Mouse (Mus musculus): ENCODE measurements at regions not wholly inside any gene's neighbourhood (a gene's known extent, or its start where the extent isn't known, plus 50 kb on each side); places are given as distances from the start of the nearest gene placed in this dataset.
A peak's percentile ranks its signal among the peaks of the same experiment; 100 is the strongest.

DNA sequence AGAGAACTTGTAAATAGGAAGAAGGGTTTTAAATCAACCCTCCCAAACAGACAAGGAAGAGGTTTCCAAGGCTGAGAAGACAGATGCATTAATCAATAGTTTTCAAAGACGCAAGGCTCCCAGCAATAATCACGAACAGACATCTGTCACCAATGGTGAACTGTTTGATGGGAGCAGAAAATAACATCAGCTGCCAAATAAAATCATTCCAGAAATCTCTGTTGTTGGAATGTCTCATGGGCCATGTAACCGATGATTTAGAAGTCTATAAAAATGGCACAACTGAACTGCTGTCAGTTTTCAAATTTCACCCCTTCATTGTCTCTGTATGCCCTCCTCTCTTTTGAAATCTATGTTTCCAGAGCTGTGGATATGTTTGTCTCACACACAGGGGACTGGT lies 152.7 kb downstream of the Ccdc71l start:
- TF ChIP-seq CTCF (IDR thresholded peaks at IDR 0.05) = no peak
- Histone ChIP-seq H3K4me3 (no peak overlapping the region), H3K27ac (no peak overlapping the region)
- DNase-seq = no peak
- intact Hi-C loops (cut with DNase I) = no loop called here

DNA sequence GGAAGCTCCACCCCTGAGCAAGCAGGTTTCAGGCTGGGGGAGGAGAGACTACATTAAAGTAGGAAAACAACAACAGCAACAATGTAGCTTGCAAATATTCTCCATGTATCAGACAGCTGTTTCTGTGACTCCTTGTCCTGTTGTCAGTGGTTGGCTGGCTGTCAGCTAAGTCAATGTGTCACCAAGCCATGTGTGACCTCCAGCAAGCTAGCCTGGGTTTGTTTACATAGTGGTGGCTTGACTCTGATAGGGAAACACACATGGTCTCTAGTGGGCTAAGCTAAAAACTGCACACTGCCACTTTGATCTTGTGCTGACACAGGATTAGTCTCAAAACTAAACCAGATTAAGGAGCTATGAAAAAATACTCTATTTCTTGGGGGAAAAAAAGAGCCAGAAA lies 155.1 kb downstream of the Ccdc71l start:
- Histone ChIP-seq H3K27ac (no peak overlapping the region), H3K4me3 (no peak overlapping the region)
- TF ChIP-seq CTCF (IDR thresholded peaks at IDR 0.05) = no peak
- intact Hi-C loops (cut with DNase I) = no loop called here
- no peak for DNase-seq

DNA sequence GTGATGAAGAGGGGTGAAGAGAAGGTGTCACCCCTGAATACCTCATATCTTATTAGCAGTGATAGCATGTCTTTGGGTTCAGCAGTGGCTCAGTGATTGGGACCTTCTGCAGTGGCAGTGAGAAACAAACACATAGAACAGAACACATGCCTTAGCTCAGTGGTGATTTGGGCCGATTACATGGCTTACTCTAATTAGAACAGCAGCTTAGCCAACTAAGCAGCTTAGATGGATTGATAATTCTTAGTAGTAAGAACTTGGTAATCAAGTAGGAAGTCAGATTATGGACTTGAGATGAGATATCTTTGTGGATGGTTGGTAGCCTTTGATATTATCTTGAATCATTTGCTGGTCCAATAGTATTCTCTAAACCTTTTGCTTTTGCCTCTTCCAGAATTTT lies 167.0 kb downstream of the Ccdc71l start:
- TF ChIP-seq CTCF (IDR thresholded peaks at IDR 0.05) = no peak
- no peak for DNase-seq
- Histone ChIP-seq H3K27ac (no peak overlapping the region), H3K4me3 (no peak overlapping the region)
- intact Hi-C loops (cut with DNase I) = no loop called here

DNA sequence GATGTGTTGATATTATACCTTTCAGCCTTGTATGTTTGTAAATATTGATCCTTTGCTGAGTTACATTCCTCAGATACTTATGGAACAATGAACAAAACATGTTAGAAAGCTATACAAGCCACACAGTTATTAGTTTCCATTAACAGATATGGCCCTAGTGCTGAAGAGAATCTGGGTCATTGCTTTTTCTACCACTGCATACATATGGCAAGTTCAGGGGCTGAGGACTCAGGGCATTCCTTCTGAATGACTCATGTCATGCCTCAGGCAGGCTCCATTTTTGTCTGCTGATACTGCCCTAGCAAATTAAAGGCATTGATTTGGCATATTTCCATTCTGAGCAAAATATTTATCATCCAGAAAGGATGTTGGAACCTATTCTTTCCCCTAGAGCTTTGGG lies 167.9 kb downstream of the Ccdc71l start:
- no peak for DNase-seq
- intact Hi-C loops (cut with DNase I) = no loop called here
- Histone ChIP-seq H3K27ac (no peak overlapping the region), H3K4me3 (no peak overlapping the region)
- no peak for TF ChIP-seq CTCF (IDR thresholded peaks at IDR 0.05)

DNA sequence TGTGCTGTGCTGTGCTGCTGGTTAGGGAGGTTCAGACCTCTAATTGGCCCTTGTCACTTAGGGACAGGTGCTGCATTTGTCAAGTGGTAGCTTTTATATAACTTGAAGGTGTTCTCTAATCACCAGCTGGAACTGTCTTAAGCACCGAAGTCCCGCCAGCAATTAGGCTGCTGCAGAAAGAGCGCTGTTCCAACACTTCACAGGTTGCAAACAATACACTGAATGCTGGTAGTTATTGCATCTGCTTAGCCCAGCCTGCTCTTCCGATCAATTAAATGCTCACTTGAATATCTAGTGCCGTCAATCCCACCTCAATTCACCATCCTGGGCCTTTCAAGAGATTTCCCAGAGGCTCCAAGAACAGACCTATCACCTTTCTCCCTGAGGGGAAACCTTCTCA lies 175.3 kb downstream of the Ccdc71l start:
- DNase-seq = no peak

DNA sequence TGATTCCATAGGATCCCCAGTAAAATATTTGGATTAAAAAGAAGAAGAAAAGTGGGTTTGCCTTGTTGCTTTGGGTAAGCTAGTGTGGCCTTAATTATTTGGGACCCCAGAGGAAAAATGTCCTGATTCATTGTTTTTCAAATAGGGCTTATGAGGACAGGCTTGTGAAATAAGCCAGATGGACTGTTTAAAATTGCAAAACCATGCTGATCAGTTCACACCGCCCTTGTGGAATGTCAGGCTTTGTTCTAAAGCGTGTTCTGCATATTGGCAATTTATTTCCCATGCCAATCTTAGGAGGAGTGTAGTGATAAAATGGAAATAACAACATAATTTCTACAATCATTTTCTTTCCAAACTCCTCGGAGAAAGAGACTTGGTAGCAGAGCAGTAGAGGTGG lies 189.3 kb downstream of the Ccdc71l start:
- intact Hi-C loops (cut with DNase I) = no loop called here
- Histone ChIP-seq H3K27ac (peak overlapping the region; percentile 28), H3K4me3 (no peak overlapping the region)
- no peak for DNase-seq
- TF ChIP-seq CTCF (IDR thresholded peaks at IDR 0.05) = no peak

More for the DNA sequence above, 175.3 kb downstream of the Ccdc71l start:
- intact Hi-C loops (cut with DNase I) = no loop called here
- Histone ChIP-seq H3K27ac (no peak overlapping the region), H3K4me3 (no peak overlapping the region)
- TF ChIP-seq CTCF (IDR thresholded peaks at IDR 0.05) = no peak

DNA sequence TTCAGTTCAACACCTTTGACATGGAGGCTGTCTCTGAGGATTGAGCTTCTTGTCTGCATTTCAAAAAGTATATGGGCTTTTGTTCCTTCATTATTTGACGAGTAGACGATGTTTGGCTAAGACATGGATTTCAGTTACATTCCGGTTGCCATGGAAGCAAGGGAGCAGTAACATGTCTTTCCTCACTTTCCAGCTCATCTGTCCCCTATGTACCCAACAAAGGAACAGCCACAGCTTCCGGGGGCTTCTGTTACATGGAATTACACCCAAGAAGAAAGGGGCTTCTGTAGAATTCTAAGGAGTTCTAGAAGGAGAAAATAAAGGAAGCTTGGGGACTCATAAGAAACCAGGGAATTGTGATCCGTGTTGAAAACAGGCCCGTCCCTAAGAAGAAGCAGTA lies 202.8 kb downstream of the Ccdc71l start:
- H3K27ac ChIP-seq = no peak overlapping the region
- TF ChIP-seq CTCF (IDR thresholded peaks at IDR 0.05) = no peak
- no peak for DNase-seq
- no peak overlapping the region for H3K4me3 ChIP-seq
- intact Hi-C loops (cut with DNase I) = no loop called here

DNA sequence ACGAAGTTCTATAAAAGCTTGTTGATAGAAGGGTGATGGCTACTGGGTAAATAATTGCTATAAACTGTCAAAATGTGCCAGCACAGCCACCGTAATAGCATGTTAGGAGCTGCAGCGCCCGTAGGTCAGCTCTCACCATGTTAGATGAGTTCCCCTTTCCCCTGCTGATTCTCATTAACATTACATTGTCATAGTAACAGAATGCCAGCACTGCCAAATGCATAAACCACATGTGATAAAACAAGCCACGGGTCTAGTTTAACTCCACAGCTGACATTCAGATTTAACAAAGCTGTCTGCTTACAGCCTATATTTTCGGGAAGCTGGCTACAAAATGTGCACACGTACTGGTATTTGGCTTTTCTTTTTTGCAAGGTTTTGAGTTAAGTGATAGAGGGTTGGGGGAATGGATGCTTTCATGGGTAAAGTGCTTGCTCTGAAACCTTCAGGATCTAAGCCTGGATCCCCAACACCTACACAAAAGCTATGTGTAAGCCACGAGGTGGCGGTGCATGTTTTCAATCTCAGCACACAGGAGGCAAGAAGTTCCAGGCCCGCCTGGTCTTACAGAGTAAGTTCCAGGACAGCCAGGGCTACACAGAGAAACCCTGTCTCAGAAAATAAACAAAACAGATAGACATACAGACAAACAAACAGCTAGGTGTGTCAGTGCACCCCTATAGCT lies 217.1 kb upstream of the Nampt start:
- DNase-seq = no peak
- intact Hi-C loops (cut with DNase I) = no loop called here
- Histone ChIP-seq H3K4me3 (no peak overlapping the region), H3K27ac (no peak overlapping the region)
- no peak for TF ChIP-seq CTCF (IDR thresholded peaks at IDR 0.05)

DNA sequence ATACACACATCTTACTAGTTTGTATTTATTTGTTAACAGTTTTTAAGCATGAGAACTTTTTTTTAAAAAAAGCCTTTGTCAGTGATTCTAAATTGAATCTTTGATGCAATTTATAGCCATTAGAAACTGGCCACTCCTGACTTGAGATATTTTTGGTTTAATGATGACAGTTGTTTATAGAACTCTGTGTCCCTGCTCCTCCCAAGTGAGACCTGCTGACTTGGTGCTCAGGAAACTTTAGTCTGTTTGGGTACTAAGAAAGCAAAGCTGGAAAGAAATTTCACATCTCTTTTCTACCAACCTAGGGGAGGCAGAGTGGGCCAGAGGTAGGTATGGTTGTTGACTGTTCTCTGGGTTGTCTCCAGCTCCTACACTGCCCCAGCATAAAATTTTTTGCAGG lies 214.0 kb upstream of the Nampt start:
- Histone ChIP-seq H3K27ac (peak overlapping the region; percentile 94), H3K4me3 (peak overlapping the region; percentile 43)
- intact Hi-C loops (cut with DNase I) = no loop called here
- no peak for TF ChIP-seq CTCF (IDR thresholded peaks at IDR 0.05)
- DNase-seq = peak; percentile 26

DNA sequence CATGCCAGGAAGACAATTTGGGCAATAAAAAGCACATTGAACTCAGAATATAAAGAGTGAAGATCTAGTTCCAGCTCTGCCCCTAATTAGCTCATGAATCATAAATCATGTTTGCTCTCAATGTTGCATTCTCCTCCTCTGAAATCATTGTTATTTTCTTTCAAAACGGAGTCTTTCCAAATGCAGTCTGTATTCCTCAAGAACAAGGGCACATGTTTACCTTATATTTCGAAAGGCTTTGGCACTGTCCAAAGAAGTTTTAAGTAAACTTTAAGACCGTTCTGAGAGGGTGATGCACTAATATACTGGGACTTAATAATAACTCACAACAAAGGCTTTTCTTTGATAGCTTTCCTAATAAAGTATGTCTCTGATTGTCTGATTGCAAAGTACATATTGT lies 204.3 kb upstream of the Nampt start:
- no peak overlapping the region for H3K4me3 ChIP-seq

DNA sequence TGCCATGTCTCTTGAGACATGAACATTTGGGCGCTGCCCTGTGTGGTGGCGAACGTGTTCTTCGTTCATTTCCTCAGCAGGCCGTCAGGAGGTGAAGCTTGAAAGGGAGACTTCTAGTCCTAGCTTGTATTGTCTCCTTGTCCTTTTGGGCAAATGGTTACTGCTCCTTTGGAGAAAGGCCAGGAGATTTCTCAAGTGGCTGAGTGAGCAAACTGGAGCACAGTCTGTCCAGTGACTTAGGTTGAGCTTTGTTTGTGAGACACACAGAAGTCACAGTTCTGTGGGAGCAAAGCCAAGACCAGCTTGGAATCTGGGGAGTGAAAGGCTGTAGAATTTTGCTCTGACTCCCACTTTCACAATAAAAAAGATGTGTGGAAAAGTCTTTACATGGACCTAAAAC lies 203.3 kb upstream of the Nampt start:
- intact Hi-C loops (cut with DNase I) = no loop called here
- TF ChIP-seq CTCF (IDR thresholded peaks at IDR 0.05) = no peak
- Histone ChIP-seq H3K4me3 (no peak overlapping the region), H3K27ac (no peak overlapping the region)
- peak; percentile 44 for DNase-seq

More for the DNA sequence above, 204.3 kb upstream of the Nampt start:
- no peak overlapping the region for H3K27ac ChIP-seq
- intact Hi-C loops (cut with DNase I) = no loop called here
- TF ChIP-seq CTCF (IDR thresholded peaks at IDR 0.05) = no peak
- no peak for DNase-seq

DNA sequence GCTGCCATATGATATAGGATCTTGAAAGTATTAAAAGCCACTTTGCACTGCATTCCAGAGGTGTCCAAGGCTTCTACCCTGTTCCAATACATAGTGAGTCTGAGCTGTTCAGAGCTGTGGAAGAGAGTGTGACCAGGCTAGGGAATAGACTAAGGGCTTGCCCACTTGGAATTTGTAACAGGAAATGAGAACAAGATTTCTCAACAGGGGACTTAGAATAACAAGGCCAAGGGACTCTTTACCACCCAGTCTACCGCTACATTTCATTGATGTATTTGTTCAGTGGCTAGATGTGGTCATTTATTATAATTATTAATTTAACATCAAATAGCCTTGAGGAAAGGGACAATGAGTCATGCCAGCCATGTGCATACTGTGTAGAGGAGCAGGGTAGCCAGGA lies 202.3 kb upstream of the Nampt start:
- Histone ChIP-seq H3K4me3 (no peak overlapping the region), H3K27ac (no peak overlapping the region)
- DNase-seq = no peak
- intact Hi-C loops (cut with DNase I) = no loop called here
- TF ChIP-seq CTCF (IDR thresholded peaks at IDR 0.05) = no peak

DNA sequence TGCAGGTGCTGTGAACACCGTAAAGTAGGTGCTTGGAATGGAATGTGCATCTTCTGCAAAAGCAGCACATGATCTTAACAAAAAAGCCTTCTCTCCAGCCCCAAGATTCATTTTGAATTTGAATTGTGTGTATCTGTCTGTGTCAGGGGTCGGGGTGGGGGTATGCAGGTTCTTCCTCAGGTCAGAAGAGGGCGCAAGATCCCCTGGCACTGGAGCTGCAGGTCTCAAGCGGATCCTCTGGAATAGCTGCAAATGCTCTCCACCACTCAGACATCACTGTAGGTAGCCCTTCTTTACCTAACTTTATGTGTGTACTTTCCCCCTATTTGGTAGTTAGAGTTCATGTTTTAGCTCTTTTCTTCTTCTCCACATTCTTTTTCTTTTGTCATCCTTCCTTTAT lies 199.5 kb upstream of the Nampt start:
- intact Hi-C loops (cut with DNase I) = no loop called here

DNA sequence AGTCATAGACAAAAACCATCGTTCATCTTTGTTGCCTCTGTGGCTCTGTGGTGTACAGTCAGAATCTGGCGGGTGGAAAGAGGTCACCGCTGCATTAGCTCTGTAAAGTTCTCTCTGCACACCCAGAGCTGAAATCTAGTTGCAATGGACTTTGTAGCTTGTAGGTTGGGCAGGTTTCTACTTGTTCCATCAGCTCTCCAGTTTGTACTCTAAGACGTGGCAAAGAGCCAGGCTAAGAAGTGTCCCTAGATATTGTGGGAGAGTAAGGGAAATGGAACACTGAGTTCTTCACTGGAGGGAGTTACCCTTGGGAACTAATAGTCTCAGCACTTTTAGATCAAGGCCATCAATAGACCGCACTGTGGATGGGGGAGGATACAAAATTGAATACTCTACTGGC lies 197.6 kb upstream of the Nampt start:
- intact Hi-C loops (cut with DNase I) = no loop called here
- TF ChIP-seq CTCF (IDR thresholded peaks at IDR 0.05) = no peak
- Histone ChIP-seq H3K27ac (no peak overlapping the region), H3K4me3 (no peak overlapping the region)
- DNase-seq = no peak

More for the DNA sequence above, 199.5 kb upstream of the Nampt start:
- no peak for DNase-seq
- H3K4me3 ChIP-seq = no peak overlapping the region
- TF ChIP-seq CTCF (IDR thresholded peaks at IDR 0.05) = no peak
- H3K27ac ChIP-seq = no peak overlapping the region
